Mouse (Mus musculus): ENCODE measurements around the gene Rac2. TPM values are rescaled to one million over a fixed set of nuclear protein-coding genes. Genes with fewer than 3 reads are reported as not detected.

Gene Rac2
- polyA plus RNA-seq, 1 experiment from 2014 or later, result 13.0 TPM

DNA sequence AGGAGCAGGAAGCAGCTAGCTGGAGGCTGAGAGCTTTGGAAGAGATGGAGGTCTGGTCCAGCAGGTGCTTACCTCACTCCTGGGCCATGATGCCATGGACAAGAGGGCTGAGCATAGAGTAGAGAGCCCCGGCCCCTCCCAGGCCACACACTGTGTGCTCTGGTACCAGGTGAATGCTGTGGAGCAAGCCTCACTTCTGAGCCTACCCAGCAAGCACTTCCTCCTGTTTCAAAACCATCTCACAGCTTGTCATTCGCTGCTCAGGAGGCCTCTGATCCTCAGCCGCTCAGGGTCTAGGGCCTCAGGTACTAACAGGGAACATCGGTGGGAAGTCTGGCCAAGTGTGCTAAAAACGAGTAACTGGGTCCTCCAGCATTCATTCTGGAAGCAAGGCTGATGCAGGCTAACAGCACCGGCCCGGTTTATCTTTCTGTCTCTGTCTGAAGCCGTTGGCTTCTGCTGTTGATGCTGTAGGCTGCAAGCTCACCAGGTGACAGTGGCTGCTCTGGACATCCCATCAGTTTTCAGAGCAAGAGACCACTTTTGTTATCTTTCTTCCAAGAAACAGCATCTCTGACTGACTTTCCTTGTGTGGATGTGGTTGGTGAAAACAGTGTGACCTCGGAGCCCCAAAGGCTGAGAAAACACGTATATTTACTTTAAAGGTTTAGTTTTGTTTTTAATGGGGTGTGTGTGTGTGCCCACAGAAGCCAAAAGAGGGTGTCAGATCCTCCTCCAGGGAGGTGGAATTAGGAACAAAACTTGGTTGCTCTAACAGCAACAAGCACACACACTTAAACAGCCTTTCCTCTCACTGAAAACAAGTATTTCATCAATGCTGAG, 14.7 kb downstream of the Rac2 start:
- H3K27me3 ChIP-seq (ENCODE audit: insufficient read depth, poor library complexity, severe bottlenecking), result no peaks in the 10 kb centered on the region
- no peaks in the 10 kb centered on the region for H3K36me3 ChIP-seq
- 56% methylated on average over 10 of the region's 10 CpGs for WGBS
- H3K4me1 ChIP-seq, result peaks cover 14% of the 10 kb centered on the region
- DNase-seq (ENCODE audit: low spot score), result no peak
- no peaks in the 10 kb centered on the region for H3K9me3 ChIP-seq
- H3K27ac ChIP-seq, result no peak overlapping the region
- no peak overlapping the region for H3K4me3 ChIP-seq

DNA sequence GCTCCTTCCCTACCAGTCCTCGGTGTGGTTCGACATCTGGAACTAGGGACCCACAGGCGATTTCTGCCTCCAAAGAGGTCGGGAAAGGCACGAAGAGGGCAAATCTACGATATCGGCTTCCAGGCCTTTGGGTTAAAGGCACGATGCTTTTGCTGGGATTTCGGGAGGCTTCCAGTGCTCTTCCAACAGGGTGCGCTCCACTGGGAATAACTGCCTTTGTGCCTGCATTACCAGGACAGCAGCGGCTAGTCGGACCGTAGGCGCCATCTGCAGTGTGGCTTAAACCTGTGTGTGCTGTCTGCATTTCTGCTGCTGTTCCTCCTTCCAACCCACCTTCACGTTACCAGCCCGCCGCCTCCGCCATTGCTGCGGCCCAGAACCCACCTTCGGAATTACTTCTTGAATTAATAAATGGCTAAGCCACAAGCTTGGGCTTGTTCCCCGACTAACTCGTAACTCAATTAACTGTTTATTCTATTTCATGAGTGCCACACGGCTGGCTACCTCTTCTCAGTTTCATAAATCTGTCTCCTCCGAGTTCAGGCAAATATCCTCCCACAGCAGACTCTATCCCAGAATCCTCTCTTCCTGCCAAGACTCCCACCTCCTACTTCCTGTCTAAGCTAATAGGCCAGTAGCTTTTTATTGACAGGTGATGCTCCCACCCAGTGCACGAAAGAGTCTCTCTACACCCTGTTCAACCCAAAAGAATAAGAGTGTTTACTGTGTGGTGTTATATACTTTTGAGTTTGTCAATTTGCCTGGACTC, 17.9 kb downstream of the Rac2 start:
- H3K4me3 ChIP-seq, result peak overlapping the region; percentile 32; the same call in 1 of the 2 replicates
- no peaks in the 10 kb centered on the region for H3K27me3 ChIP-seq (ENCODE audit: insufficient read depth, poor library complexity, severe bottlenecking)
- no peak for DNase-seq (ENCODE audit: low spot score)

DNA sequence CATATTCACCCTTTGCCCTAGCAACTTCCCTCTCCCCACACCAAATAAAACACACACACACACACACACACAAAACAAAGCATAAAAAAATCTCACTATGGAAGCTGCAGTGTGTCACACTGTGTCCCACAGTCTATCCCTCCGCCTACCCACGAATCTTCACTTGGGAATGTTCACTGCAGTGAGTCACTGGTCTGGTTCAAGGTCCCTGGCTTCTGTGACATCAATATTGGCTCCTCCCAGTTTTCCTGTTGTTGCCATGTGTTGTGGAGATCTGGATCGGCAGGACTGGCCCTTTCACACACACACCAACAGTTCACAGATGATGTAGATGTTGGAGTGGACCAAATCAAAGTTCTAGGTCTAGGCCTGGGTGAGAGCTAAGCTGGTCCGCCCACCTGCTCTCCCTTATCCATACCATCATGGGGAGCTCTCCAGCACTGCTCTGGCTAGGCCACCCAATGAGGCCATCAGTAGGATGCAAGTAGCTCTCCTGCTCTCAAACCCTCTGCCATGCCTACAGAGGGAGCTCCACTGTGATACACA, 23.3 kb downstream of the Rac2 start:
- DNase-seq (ENCODE audit: low spot score), result no peak
- Histone ChIP-seq H3K4me1 (peaks cover 27% of the 10 kb centered on the region), H3K36me3 (no peaks in the 10 kb centered on the region), H3K4me3 (no peak overlapping the region), H3K9me3 (0 out of 2 replicates have a peak, but pooled peaks cover 4% of the 10 kb centered on the region), H3K27ac (no peak overlapping the region), H3K27me3 (ENCODE audit: insufficient read depth, poor library complexity, severe bottlenecking) (peaks cover 23% of the 10 kb centered on the region)
- WGBS, result 63% methylated on average over 4 of the region's 4 CpGs

More for the DNA sequence above, 17.9 kb downstream of the Rac2 start:
- Histone ChIP-seq H3K27ac (no peak overlapping the region), H3K36me3 (no peaks in the 10 kb centered on the region), H3K4me1 (peaks cover 14% of the 10 kb centered on the region), H3K9me3 (0 out of 2 replicates have a peak, but pooled peaks cover 4% of the 10 kb centered on the region)
- 53% methylated on average over 25 of the region's 25 CpGs for WGBS

DNA sequence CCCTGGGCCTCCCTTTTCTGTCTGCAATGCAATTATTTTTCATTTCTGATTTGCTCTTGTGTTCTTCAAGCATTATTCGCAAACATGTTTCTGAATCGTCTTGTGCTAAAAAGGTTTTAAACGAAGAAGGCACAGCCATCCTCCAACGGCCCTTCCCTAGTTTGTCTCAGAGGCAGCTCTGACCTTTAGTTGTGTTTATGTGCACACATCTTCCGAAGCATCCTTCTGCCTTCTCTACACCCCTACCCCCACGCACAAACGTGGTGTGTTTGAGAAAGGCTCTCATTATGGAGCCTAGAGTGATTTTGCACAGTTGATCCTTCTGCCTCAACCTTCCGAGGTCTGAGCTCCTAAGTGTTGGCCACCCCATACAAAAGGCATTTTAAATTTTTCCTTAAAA, 23.9 kb downstream of the Rac2 start:
- Histone ChIP-seq H3K4me3 (no peak overlapping the region), H3K36me3 (no peaks in the 10 kb centered on the region), H3K27me3 (ENCODE audit: insufficient read depth, poor library complexity, severe bottlenecking) (peaks cover 28% of the 10 kb centered on the region), H3K4me1 (peaks cover 29% of the 10 kb centered on the region), H3K27ac (peak overlapping the region; percentile 62; the same call in 1 of the 2 replicates), H3K9me3 (0 out of 2 replicates have a peak, but pooled peaks cover 4% of the 10 kb centered on the region)
- DNase-seq (ENCODE audit: low spot score), result no peak
- 73% methylated on average over 8 of the region's 8 CpGs for WGBS

DNA sequence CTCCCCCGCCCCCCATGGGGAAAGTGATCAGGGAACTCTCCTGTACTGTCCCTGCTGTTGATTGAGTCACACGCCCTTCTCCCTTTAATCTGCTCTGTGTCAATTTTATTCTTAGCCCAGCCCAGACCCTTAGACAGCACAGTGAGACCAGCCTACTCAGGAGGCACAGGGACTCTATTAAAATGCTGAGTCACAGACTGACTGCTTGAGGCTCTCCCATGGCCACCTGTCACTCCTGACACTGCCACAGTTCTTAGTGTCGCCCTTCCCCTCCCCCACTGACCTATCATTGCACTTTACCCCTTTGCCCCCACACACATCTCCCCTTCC, 24.3 kb downstream of the Rac2 start:
- no peak overlapping the region for H3K4me3 ChIP-seq
- H3K4me1 ChIP-seq, result peaks cover 29% of the 10 kb centered on the region
- peaks cover 32% of the 10 kb centered on the region for H3K27me3 ChIP-seq (ENCODE audit: insufficient read depth, poor library complexity, severe bottlenecking)
- H3K36me3 ChIP-seq, result no peaks in the 10 kb centered on the region
- 0 out of 2 replicates have a peak, but pooled peaks cover 4% of the 10 kb centered on the region for H3K9me3 ChIP-seq
- DNase-seq (ENCODE audit: low spot score), result no peak
- H3K27ac ChIP-seq, result peak overlapping the region; percentile 62; the same call in 1 of the 2 replicates
- 22% methylated on average over 3 of the region's 3 CpGs for WGBS

DNA sequence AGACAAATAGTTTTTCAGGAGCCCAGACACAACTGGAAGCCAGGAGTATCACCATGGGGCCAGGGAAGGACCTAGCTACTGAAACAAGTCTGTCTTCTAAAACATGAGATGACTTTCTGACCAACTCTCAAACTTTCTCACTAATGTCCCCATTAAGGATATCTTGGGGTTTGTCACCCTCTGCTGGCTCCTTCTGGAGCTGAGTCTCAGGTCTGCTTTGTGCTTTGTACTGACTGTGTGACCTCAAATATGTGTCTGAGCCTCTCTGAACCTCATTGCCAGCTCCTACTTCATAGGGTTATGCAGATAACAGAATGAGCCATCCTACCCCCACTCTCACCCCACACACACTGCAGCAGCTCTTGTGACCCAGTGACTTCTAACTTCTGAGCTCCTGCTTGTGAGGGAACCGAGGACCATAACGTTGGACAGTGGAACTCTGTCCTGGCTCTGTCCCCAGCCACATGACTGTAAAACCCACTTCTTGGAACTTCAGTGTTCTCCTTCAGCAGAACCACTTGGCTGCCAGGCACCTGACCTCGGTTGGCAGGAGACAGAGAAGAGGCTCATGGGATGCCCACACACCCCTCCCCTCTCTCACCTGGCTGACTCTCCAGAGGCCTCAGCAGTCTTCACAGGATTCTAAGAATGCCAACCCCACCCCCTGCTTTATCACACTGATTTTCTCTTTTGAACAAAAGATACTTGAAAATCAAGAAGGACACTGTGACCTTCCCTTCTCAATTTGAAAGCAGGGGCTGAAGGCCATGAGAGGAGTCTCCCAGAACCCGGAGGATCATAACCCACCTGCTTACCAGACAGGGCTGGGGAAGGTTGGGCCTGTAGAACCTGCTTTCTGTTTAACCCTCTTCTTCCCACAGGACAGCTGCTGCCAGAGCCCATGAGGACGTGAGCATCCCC, 24.9 kb downstream of the Rac2 start:
- no peak overlapping the region for H3K4me3 ChIP-seq
- 0 out of 2 replicates have a peak, but pooled peaks cover 4% of the 10 kb centered on the region for H3K9me3 ChIP-seq
- peak overlapping the region; percentile 62; the same call in 1 of the 2 replicates for H3K27ac ChIP-seq
- no peaks in the 10 kb centered on the region for H3K36me3 ChIP-seq
- DNase-seq (ENCODE audit: low spot score), result no peak
- WGBS, result 44% methylated on average over 5 of the region's 5 CpGs
- H3K4me1 ChIP-seq, result peaks cover 29% of the 10 kb centered on the region
- H3K27me3 ChIP-seq (ENCODE audit: insufficient read depth, poor library complexity, severe bottlenecking), result peaks cover 39% of the 10 kb centered on the region

DNA sequence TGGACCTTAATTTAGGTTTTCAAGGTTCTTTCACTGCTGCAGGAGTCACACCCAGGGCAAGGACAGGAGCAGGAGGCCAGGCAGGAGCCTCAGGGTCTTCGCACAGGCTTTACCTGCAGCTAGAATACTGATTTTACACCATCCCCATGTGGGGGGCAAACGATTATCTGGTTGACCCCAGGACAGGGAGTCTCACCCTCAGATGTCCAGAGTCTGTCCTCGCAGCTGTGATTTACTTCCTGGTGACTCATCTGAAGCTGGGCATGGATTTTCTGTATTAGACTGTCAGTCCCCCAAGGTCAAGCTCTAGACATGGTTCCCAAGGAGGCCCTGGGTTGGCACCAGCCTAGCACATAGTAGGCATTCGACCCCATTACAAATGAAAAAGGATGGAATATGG, 26.5 kb downstream of the Rac2 start:
- Histone ChIP-seq H3K27me3 (ENCODE audit: insufficient read depth, poor library complexity, severe bottlenecking) (peaks cover 48% of the 10 kb centered on the region), H3K4me3 (no peak overlapping the region), H3K9me3 (0 out of 2 replicates have a peak, but pooled peaks cover 4% of the 10 kb centered on the region), H3K36me3 (no peaks in the 10 kb centered on the region), H3K4me1 (peaks cover 42% of the 10 kb centered on the region), H3K27ac (no peak overlapping the region)
- no peak for DNase-seq (ENCODE audit: low spot score)
- WGBS, result 74% methylated on average over 4 of the region's 4 CpGs

DNA sequence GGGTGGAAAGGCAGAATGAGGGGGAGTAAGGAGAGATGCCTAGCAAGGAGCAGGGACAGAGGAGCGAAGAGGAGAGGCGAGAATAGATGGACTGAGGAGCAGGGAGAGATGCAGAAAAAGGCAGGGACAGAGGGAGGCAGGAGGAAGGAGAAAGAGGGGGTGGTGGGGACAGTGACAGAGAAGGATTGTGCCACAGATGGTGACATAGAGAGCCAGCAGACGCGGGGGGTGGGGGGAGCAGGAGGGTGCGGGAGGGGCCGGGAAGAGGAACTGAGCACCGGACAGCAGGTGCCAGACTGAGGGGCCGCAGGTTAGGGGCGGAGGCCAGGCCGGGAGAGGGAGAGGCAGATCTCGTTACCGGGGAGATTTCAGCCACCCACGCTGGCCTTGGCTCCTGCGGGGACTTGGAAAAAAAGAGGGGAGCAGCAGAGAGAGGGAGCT, 28.0 kb downstream of the Rac2 start, which contains the start of gene Sstr3:
TSS of gene Sstr3 (minus strand) at position 125 of the 441 bp plus-strand sequence.
- Histone ChIP-seq H3K4me3 (no peak within 1 kb of the TSS), H3K27ac (no peak within 1 kb of the TSS; the same call in 1 of the 2 replicates), H3K4me1 (peaks cover 41% of the 10 kb centered on the region), H3K27me3 (ENCODE audit: insufficient read depth, poor library complexity, severe bottlenecking) (peaks cover 63% of the 10 kb centered on the region), H3K9me3 (no peaks in the 10 kb centered on the region), H3K36me3 (no peaks in the 10 kb centered on the region)
- WGBS, result 15% methylated on average over 14 of the region's 14 CpGs
- DNase-seq (ENCODE audit: low spot score), result no peak

DNA sequence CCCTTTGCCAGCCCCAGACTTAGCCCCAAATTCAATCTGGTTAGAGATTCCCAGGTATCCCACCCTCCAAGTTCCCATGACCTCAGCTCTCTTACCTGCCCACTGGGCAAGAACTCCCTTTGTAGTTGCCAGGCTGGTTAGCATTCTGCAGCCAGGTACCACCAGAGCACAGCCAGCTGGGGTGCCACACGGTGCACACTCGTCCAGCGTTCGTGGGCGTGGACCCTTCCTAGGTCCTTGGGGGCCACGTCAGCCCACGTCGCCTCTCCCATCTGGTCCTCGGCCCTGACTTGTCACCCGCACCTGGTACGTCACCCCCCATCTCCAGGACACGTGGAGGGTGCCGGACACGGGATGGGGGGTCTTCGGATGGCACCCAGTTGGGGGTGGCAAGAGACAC, 28.5 kb downstream of the Rac2 start:
- H3K9me3 ChIP-seq, result no peaks in the 10 kb centered on the region
- H3K4me1 ChIP-seq, result peaks cover 39% of the 10 kb centered on the region
- no peak for DNase-seq (ENCODE audit: low spot score)
- peaks cover 69% of the 10 kb centered on the region for H3K27me3 ChIP-seq (ENCODE audit: insufficient read depth, poor library complexity, severe bottlenecking)
- H3K27ac ChIP-seq, result no peak overlapping the region
- no peaks in the 10 kb centered on the region for H3K36me3 ChIP-seq
- no peak overlapping the region for H3K4me3 ChIP-seq
- 72% methylated on average over 15 of the region's 15 CpGs for WGBS

DNA sequence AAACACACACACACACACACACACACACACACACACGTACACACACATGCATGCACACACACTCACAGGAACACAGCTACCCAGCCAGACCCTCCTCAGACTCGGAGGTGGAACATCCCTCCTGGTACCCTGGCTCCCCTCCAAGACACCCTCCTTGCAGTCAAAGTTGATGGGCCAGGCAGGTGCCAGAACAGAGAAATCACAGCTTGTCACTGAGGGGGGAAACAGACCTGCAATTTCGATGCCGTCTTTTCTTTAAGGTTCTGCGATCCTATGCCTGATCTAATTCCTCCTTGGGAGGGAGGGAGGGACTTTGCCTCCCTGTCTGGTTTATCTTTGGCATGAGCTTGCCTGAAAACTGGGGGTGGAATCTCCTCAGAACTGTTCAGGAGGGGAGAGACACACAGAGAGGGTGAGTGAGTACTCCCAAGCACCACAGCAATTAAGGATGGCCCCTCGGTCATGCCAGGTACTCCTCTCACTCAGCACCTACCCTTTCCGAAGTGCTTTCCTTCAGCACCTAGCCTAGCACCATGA, 29.7 kb downstream of the Rac2 start:
- Histone ChIP-seq H3K27me3 (ENCODE audit: insufficient read depth, poor library complexity, severe bottlenecking) (peaks cover 81% of the 10 kb centered on the region), H3K4me1 (peaks cover 32% of the 10 kb centered on the region), H3K4me3 (no peak overlapping the region), H3K36me3 (no peaks in the 10 kb centered on the region), H3K9me3 (no peaks in the 10 kb centered on the region), H3K27ac (no peak overlapping the region)
- DNase-seq (ENCODE audit: low spot score), result no peak
- 63% methylated on average over 7 of the region's 7 CpGs for WGBS

DNA sequence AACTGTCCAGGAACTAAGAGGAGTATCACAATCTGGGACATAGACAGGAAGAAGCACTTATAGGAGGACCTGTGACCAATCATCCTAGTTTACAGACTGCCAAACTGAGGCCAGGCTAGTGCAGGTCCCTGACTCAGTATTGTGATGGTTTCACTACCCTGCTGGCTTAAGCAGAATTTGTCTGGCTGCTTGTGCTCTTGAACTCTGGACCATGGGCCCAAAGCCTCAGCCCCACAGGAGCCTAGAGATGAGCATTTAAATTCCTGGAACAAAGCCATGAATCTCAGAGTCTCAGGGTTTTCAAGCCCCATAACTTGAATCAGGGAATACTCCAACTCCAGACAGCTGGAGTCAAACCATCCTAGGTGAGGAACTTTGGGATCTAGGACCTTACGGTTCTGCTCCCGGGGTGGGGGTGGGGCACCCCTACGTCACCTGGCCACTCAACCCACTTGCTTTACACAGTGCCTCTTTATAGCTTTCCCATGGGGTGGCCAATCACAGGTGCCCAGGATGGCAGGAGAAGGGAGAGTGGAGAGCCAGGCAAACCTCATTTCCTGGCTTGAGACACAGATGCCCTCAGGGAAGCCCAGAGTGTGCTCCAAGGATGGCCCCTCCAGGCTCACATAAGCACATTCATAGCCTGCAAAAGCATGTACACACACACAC, 30.4 kb downstream of the Rac2 start:
- Histone ChIP-seq H3K9me3 (no peaks in the 10 kb centered on the region), H3K27ac (no peak overlapping the region), H3K27me3 (ENCODE audit: insufficient read depth, poor library complexity, severe bottlenecking) (peaks cover 86% of the 10 kb centered on the region), H3K4me1 (peaks cover 26% of the 10 kb centered on the region), H3K36me3 (no peaks in the 10 kb centered on the region), H3K4me3 (no peak overlapping the region)
- no peak for DNase-seq (ENCODE audit: low spot score)
- WGBS, result 82% methylated on average over 3 of the region's 3 CpGs
